Mouse (Mus musculus): Measurements from ENCODE around the gene Gm20388.
A peak's percentile ranks its signal among the peaks of the same experiment; 100 is the strongest.

Gm20388 gene

DNA sequence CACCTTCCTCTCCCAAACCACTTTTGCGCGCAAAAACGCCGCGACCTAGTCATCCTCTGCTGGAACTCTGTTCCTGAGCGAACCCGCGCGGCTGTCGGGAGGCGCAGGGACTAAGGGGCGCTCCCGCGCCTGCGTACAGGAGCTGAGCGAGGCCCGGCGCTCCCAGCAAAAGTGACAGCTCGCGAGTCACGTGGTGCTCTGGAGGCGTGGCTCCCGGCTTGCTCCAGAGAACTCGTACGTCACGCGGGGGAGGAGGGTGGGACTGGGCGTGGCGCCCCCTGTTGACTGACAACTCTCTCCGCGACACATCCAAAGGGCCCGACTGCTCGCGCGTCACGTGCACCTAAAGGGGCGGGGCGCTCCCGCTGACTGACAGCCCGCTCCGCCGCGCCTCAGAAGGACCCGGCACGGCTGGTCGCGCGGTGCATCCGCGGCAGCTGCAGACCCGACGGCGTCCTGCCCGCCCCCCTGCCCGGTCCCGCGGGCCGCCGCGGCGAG lies 203.2 kb downstream of the Gm20388 start, which contains the start of gene 6430548M08Rik:
6430548M08Rik (plus strand) TSS at position 395 of the 498 bp plus-strand sequence.
- DNase-seq (ENCODE audit: extremely low read depth, insufficient read length, low spot score): peak; percentile 97

DNA sequence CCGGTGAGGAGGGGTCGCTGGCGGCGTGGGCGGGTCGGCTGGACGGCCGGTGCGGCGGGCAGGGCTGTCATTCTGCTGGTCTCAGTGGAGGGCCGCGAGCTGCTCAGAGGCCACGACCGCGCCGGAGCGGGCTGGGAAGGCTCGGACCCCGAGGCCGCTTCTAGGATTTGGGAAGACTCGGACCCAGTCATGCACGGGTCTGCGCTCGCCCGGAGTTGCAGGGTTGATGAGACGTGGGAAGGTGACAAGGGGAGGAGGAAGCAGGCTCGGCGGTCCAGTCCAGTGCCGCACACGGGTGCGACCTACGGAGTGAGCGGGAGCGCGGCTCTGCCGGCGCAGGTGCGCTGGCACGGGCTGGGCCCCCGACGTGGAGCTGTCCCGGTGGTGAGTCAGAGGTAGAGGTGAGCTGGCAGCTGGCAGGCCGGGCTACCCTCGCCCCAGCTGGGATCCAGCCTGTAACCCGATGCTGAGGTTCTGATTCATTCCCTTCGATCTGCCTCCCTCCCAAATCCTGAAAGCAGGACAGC lies 203.7 kb downstream of the Gm20388 start:
- peak; percentile 62 for DNase-seq (ENCODE audit: extremely low read depth, insufficient read length, low spot score)

DNA sequence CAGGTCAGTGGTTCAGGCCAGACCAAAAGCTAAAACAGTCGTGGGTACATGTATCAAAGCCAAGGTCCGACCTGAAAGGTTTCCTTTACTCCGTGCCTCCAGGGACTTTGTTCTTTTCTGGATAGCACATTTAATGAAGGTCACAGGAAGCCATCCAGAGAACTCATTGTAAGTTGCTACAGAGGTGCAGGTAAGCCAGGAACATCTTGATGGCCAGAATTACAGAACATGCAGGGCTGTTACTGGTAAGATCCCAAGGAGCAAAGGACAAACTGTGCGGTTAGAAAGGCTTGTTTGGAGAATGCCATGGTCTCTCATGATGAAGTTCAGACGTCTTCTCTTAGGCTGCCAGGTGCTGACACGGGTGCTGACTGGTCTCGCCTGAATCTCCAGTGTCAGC lies 206.0 kb downstream of the Gm20388 start:
- DNase-seq (ENCODE audit: extremely low read depth, insufficient read length, low spot score): no peak

DNA sequence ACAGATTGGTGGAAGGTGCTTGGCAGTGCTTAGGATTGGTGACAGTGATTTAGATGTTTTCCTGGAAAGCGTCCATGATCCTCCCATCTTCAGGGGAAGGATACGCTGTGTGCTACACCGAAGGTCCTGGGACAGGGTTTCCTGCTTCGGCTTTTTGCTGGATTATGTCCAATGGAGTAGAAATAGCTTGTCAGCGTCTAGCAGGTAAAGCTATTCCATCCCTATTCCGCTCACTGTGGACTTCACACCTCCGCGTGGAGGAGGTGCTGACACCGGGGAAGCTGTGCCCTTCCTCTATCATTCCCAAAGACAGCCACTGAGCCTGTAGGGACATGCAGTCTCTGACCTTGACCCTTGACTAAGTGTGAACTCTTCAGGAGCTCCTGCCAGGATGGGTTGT lies 207.5 kb downstream of the Gm20388 start:
- no peak for DNase-seq (ENCODE audit: extremely low read depth, insufficient read length, low spot score)

DNA sequence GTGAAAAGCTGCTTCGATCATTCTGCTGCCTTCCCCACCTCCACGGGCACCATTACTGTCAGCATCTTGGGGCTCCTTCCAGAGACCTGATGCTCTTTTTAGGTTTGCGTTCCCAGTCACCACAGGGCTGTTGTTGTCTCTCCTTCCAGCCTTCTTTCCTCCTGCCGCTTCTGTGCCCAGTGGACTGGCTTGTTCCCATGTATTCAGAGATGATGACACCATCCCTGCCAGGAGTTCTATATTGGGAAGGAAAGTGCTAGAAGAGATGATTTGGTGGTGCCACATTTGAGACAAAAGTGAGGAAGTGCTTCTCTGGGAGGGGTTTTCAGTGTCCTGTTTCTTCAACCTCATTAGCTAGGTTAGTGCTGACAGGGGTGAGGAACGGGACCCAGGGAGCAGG lies 208.2 kb downstream of the Gm20388 start:
- no peak for DNase-seq (ENCODE audit: extremely low read depth, insufficient read length, low spot score)

DNA sequence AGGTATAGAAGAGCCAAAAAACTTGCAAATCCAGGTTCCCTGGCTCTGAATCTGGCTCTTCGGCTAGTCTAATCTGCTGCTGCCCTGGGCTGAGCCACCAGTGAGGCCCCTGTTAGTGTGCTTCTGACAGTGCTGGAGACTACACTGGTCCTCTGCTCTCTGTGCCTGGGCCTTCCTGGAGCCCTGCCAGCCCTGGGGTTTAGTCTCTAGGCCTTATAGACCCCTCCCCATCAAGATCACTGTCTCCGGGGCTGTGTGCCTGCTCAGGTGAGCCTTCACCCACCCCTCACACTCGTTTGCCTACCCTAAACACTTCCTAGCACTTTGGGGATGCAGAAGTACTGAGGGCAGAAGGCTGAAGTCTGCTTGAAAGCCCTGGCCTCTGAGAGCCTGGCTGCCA lies 208.8 kb downstream of the Gm20388 start:
- no peak for DNase-seq (ENCODE audit: extremely low read depth, insufficient read length, low spot score)

DNA sequence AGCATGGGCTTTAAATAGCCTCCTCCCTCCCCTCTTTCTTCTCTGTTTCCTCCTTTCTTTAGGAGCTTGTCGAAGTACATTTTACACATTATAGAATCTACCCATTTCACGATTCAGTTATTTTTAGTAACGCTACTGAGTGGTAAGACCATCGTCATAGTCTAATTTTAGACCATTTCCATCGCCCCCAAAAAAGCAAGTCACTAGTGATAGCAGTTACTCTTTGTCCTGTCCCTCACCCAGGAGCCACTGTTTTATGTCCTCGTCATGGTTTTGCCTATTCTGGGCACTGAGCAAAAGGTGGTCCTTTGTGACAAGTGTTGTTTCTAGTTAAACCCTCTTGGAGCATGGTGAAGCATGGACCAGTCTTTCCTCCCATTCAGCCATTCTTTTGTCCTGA lies 209.3 kb downstream of the Gm20388 start:
- no peak for DNase-seq (ENCODE audit: extremely low read depth, insufficient read length, low spot score)

DNA sequence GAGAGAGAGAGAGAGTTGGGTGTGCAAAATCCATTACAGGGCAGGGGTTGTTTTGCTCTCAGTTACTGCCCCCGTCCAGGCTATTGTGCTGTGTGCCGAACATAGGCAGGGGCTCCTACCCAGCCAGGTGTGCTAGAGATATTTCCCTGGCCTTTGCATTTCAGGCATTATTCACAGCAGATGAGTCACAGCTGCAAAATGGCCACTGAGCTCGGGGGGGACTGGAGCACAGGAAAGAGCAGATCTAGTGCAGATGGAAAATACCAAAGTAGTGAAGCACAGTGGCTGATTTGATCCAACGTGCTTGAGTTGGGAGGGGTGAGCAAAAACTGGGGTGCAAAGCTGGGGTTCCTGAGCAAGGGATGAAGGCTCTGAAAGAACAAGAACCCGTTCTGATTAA lies 210.3 kb downstream of the Gm20388 start:
- peak; percentile 28 for DNase-seq (ENCODE audit: extremely low read depth, insufficient read length, low spot score)

DNA sequence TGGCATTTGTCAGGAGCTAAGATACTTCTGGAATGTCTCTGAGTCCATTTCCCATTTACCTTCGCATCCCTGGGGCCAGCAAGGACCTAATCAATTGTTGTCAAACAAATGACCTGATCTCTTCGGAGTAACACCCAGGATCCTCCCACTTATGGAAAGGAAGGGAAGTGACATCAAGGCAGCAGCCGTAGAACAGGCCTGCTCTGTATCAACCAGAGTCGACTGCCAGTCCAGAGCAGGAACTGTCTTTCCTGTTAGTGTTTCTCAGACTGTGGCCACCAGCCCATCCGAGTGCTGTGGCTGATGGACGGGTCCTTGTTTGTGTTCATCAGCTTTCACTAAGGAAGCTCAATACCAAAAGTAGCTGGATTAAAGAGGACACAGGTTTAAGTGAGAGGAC lies 213.6 kb downstream of the Gm20388 start:
- DNase-seq (ENCODE audit: extremely low read depth, insufficient read length, low spot score): no peak

DNA sequence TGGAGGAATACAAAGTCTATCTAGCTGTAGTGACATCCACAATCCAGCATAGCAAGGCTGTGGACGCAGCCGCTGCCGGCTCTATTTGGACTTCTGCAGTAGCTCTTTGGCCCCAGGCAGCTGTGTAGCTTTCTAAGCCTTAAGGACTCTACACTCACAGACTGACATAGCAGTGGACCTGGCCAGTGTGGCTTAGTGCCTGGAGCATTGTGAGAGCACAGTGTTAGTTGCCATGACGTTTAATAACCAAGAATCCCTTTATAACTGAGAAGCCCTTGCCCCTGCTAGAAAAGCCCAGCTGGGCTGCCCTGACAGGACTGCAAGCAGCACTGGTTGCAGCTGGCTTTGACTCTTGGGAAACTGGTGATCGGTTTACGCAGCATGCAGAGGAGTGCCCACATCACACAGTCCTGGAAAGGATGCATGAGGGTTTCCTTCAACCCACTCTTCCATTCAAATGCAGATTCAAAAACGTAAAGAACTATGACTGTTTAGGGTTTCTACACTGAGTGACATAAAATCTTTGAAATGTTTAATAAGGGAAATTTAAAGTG lies 214.3 kb downstream of the Gm20388 start:
- no peak for DNase-seq (ENCODE audit: extremely low read depth, insufficient read length, low spot score)

DNA sequence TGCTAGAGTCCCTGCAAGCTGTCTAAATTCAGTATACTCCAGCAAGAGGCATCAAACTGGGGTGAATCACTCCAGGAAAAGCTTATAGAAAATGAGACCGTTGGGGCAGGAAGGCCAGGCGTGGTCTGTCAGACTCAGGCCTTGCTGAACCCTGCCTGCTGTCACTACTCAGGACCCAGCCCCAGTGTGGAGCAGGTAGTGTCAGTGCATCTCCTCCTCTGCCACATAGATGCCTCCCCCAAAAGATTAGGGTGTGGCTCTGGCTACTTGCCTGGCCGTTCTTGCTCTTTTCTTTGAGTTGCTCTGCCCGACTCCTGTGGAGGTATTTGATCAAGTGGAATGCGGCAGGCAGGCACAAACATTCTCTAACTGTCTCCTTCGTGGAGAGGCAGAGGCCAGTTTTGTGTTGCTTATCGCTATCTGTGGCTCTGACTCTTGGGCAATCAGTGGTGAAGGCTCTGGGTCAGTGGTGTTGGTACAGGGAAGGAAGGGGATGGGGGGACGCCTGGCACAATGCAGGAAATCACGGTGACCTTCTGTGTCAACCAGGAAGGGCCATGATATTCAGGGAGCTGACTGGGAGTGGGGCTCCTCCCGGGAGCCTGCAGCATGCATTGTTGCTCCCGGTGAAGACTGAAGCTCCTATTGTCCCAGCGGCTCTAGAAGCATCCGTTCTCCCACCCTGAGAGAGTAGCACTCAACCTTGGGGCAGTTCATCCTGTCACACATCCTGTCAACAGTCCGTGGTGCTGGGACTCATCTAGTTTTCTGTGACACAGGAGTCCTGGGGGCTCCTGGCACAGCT lies 215.9 kb downstream of the Gm20388 start:
- DNase-seq (ENCODE audit: extremely low read depth, insufficient read length, low spot score): no peak

DNA sequence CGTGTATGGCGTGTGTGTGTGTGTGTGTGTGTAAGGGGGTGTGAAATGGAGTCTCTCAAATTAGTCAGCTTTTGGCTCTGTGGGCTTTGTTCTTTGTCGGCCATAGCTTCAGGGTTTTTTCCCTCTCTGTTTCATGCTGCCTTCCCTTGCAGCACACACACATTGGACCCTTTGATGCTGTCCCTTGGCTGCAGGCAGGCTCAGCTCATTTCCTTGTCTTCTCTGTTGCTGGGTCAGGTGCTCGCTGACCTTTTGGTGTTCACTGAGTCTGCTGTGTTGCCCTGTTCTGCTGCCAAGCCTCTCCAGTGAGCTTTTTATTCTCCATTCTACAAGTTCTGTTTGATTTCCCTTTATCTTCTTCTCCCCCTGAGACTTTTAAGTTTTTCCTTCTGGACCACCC lies 218.9 kb downstream of the Gm20388 start:
- DNase-seq (ENCODE audit: extremely low read depth, insufficient read length, low spot score): no peak

DNA sequence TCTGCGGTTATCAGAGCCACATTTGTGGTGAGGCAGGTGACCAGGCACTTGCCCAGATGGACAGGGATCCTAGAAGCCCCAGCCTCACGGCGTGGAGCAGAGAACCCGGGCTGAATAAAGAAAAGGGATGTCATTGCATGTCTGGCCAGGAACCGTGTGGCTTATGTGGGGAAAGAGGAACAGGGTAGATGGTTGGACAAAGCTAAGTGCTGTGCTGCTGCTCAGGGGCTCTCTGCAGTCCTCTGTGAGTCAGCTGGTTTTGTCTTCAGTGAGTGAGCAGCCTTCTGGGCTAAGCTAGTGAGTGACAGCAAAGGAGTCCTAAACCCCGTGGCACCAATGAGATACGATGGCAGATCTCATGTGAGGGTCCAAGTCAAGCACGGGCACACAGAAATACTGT lies 220.5 kb downstream of the Gm20388 start:
- no peak for DNase-seq (ENCODE audit: extremely low read depth, insufficient read length, low spot score)

DNA sequence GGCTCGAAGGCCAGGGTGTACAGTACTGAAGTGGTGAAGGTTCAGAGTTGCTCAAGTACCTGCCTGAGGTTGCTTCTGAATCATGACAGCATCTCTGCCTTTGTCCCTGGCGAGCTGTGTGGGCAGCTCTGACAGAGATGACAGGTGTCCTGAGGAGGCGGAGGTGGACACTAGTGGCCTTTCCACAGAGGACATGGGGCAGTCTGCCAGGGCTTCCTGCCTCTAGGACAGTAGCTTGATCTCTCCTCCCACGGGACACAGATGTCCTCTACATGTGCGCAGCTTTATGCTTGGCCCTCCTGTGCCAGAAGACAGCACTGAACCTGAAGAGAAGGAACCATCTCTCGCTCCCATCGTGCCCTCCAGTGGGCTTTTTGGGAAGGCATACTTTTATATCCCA lies 222.5 kb downstream of the Gm20388 start:
- DNase-seq (ENCODE audit: extremely low read depth, insufficient read length, low spot score): no peak

DNA sequence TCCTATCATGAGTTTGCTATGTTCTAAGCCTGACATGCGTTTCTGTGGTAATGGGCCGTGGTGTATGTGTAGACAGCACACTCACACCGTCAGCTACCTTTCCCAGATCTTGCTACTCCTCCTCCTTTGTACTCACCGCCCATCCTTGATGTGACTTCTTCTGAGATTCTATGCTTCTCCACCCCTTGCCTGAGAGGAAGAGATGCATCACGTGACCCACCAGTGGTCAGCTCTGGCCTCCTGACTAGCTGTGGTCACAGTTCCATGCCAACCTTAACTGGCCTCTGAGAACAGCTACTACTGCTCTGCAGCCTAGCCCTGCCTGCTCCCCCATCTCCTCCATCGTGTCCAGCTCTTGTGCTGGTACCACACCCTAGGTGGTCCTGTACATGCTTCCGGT lies 225.0 kb downstream of the Gm20388 start:
- DNase-seq (ENCODE audit: extremely low read depth, insufficient read length, low spot score): no peak

DNA sequence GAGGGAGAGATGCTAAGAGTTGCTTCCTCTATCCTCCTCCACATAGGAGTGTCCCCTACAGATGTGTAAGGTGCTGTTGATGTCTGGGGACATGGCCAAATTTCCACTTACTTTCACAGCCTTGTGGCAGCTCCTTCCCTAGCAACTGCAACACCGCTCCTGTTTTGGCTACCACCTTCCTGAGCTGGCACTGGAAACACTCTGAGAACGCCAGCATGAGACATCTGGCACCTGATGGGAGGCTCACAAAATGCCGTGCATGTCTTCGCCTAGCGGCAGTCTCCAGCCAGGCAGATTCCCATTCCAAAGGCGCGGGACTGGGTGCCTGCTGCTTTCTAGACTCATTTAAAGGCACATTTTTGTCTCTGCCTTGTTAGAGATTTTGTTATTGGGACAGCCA lies 226.0 kb downstream of the Gm20388 start:
- no peak for DNase-seq (ENCODE audit: extremely low read depth, insufficient read length, low spot score)

DNA sequence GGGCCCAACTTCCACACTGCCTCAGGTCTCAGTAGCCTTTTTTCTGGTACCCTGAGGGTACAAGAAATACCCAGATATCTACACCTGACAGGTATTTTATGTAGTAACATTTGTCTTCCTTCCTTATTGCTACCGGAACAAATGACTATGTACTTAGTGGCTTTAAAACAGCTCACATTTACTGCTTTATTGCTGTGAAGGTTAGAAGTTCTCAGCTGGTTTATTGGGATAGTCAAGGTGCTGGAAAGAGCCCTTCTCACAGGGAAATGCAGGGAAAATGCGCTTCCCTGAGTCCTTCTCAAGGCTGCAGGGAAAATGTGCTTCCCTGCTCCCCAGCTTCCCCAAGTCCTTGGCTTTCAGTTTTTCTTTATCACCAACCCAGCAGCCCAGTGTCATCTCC lies 228.3 kb downstream of the Gm20388 start:
- DNase-seq (ENCODE audit: extremely low read depth, insufficient read length, low spot score): no peak

DNA sequence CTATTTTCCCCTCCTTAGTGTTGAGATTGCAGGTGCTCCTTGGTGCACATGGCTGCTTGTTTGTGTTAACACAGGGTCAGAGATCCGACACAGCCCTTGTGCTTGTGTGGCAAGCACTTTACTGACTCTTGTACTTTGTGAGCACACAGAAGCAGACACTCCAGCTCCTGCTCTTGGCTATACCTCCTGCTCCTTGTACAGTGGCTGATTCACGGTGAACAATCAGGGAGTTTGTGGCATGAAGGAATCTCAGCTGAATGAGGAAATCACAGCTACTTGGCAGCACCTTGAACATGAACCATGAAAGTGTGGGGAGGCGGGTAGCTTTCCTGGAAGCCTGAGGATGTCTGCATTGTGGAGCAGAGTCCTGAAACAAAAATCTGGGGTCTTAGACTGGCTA lies 230.1 kb downstream of the Gm20388 start:
- DNase-seq (ENCODE audit: extremely low read depth, insufficient read length, low spot score): no peak

DNA sequence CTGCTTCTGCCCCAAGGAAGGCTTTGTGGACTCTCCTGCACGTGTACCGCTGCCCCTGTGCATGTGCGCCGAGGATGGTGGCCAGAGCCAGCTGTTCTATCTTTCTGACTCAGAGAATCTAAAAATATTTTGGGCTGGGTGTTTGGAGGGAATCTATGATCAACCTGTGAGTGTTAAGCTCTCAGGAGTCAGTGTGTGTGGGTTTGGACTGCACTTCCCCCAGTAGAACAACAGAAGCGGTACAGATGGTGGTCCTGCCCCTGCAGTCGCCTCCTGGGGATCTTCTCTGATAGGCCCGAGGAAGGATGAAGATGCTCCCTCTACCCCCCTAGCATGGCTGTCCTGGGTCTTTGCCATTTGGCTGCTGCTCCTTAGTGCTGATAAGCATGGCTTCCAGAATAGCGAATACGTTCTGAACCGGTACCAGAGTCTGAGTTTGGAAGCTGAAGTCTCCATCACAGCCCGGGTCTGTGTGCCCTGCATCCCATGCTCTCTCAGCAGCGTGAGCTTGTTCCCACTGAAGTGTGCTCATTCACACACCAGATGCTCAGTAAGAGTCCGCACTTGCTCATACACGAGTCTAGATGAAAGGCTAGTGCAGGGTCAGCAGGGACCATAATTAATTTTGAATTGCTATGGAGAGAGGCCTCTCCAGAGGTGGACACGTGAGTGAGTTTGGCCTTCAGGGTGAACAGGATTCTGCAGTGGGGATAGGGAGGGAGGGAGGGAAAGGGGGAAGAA lies 233.4 kb downstream of the Gm20388 start:
- no peak for DNase-seq (ENCODE audit: extremely low read depth, insufficient read length, low spot score)

DNA sequence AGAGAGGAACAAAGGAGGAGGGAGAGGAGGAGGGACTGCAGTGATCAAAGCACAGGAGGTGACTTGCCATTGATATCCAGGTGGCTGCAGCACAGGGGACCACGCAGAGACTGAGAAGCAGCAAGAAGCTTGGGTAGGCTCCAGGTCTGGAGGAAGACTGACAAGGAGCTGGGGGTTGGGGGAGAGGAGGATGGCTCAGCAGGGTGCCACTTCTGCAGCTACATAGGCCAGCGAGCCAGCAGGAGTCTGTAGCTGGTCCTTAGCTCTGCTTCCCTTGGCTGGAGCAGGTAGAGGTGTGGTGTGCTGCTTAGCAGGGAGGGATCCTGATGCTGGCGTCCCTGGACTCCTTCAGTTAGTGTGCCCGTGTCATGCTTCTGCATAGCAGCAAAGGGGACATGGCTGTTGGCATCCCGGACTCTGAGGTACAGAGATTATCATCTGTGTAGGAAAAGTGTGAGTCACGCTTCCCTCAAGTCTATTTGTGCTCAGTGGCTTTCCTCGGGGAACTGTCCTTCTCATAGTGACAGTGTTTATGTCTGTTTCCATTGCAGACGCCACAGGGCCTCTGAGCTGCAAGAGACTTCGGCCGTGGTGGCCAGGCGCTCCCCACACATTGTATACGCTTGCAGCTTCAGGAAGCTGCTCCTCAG lies 234.1 kb downstream of the Gm20388 start:
- no peak for DNase-seq (ENCODE audit: extremely low read depth, insufficient read length, low spot score)

DNA sequence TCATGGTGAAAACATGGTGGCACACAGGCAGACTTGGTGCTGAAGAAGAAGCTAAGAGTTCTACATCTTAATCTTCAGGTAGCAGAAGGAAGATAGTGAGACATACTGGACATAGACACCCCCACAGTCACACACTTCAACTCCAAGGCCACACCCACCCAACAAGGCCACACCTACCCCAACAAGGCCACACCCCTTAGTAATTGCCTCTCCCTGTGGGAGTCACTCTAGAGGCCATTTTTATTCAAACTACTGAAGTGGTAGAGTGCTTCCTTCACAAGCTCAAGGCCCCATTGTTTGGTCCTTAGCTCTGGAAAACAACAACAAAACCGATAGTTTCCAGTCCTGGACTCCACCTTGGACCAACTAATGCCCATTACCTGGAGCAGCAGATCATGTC lies 235.4 kb downstream of the Gm20388 start:
- DNase-seq (ENCODE audit: extremely low read depth, insufficient read length, low spot score): no peak

Data from 3134 (cell line).